Mouse (Mus musculus) liver, embryonic 13.5 days (tissue): ENCODE data around the gene Cmtm4. TPM values are rescaled to one million over a fixed set of nuclear protein-coding genes. Genes with fewer than 3 reads are reported as not detected.

ENCODE experiments used
- ATAC-seq: fragments of 200-750 bp; cut with Nextera tagmentation; 2 replicates; pipeline ENCODE4 v1.8.0; 2017; ENCODE audit warnings: low read depth, mild to moderate bottlenecking, moderate number of reproducible peaks, moderate library complexity
- DNase-seq: peaks from one replicate; pipeline ENCODE4 v3.0.0; 2022
- H3K27ac ChIP-seq: fragments of 300-500 bp; sonication (generic); 2 replicates; pipeline ENCODE4 v1.5.1; 2015; ENCODE audit warnings: moderate library complexity, mild to moderate bottlenecking, inconsistent platforms
- H3K27me3 ChIP-seq: fragments of 300-500 bp; sonication (generic); 2 replicates; pipeline ENCODE4 v1.6.1; 2015; ENCODE audit warnings: mild to moderate bottlenecking, inconsistent platforms
- H3K36me3 ChIP-seq: fragments of 300-500 bp; sonication (generic); 2 replicates; pipeline ENCODE4 v1.6.1; 2015; ENCODE audit warnings: mild to moderate bottlenecking, inconsistent platforms
- H3K4me1 ChIP-seq: fragments of 300-500 bp; sonication (generic); replicated peaks from 2 replicates; pipeline ENCODE4 v1.6.1; 2015; ENCODE audit warnings: inconsistent platforms
- H3K4me2 ChIP-seq: fragments of 300-500 bp; sonication (generic); 2 replicates; pipeline ENCODE4 v1.6.1; 2015; ENCODE audit warnings: inconsistent platforms, mild to moderate bottlenecking, moderate library complexity
- H3K4me3 ChIP-seq: fragments of 300-500 bp; sonication (generic); replicated peaks from 2 replicates; pipeline ENCODE4 v1.5.1; 2015; ENCODE audit warnings: mild to moderate bottlenecking, inconsistent platforms
- H3K9ac ChIP-seq: fragments of 300-500 bp; sonication (generic); 2 replicates; pipeline ENCODE4 v1.6.1; 2015; ENCODE audit warnings: mild to moderate bottlenecking, inconsistent platforms
- H3K9me3 ChIP-seq: fragments of 300-500 bp; sonication (generic); replicated peaks from 2 replicates; pipeline ENCODE4 v1.6.1; 2016; ENCODE audit warnings: inconsistent platforms
- WGBS: fragments of 180-500 bp; shearing (Covaris S2); methylation state at CpG from one replicate; pipeline ENCODE4 v1.1.7; 2015; ENCODE audit not compliant: insufficient replicate concordance; 5-methylcytosine and 5-hydroxymethylcytosine counted together
- polyA plus RNA-seq: library from polyadenylated mRNA; unstranded; fragments of >200 nt; fragmentation: Nextera tagmentation; extraction: Ambion mirVana; gene quantifications from 2 replicates; pipeline ENCODE4 v1.2.1, GENCODE M21; 2015

Cmtm4 gene
- polyA plus RNA-seq, 1 experiment from 2014 or later: 0.40 TPM

DNA sequence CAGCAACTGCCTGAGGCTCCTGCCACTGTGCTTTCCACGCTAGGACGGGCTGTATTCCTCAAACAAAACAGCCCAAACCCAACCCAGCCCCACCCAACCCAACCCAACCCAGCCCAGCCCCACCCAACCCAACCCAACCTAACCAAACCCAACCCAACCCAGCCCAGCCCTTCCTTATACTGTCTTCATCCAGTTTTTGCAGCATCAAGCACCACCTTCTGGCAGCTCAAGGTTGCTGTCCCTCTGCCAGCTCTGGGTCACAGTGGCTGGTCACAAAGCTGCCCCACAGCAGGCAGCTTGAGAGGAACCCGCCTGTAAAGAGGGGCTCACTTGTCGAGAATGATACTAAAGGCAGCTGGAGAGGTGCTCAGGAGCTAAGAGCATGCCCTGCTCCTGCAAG lies 38.7 kb upstream of the Cmtm4 start:
- no peak overlapping the region for H3K9ac ChIP-seq
- WGBS: 36% methylated on average over 4 of the region's 4 CpGs
- no peak overlapping the region for H3K27ac ChIP-seq
- H3K4me1 ChIP-seq: peaks cover 21% of the 10 kb centered on the region
- DNase-seq: no peak
- H3K27me3 ChIP-seq: no peaks in the 10 kb centered on the region
- H3K9me3 ChIP-seq: no peaks in the 10 kb centered on the region
- H3K36me3 ChIP-seq: peaks cover 95% of the 10 kb centered on the region
- peak overlapping the region; percentile 31 for H3K4me2 ChIP-seq
- H3K4me3 ChIP-seq: no peak overlapping the region
- ATAC-seq: peak; percentile 80

DNA sequence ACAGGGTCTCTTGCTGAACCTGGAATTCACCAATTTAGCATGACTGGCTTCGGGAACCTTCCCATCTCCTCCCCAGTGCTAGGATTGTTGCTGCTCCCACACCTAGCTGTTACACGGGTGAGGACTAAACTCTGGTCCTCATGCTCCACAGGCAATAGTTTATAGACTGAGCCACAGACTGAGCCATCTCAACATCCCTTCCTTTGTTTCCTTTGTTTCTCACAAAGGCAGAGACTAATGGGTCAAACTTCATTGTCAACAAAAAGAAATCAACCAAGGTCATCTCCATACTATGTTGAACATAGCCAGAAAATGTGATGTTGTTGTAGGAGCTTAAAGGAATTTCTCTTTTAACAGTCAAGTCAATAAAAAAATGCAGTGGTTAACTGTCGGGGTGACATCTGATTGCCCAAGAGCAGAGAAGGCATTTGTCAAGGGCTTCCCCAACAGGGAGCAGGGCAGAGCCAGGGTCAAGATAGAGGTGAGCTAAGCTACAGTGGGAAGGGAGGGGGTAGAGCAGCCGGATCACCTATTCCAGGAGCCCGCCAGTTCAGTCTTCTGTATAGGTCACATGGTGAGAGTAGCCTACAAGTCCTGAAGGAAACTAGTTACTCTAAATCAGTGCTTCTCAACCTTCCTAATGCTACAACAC lies 37.7 kb upstream of the Cmtm4 start:
- peaks cover 21% of the 10 kb centered on the region for H3K4me1 ChIP-seq
- WGBS: 83% methylated on average over 5 of the region's 5 CpGs
- H3K4me2 ChIP-seq: no peak overlapping the region
- H3K27ac ChIP-seq: no peak overlapping the region
- no peak overlapping the region for H3K4me3 ChIP-seq
- no peak overlapping the region; the same call in 1 of the 2 replicates for H3K9ac ChIP-seq
- ATAC-seq (no peak), DNase-seq (no peak)
- no peaks in the 10 kb centered on the region for H3K9me3 ChIP-seq
- no peaks in the 10 kb centered on the region for H3K27me3 ChIP-seq
- peaks cover 95% of the 10 kb centered on the region for H3K36me3 ChIP-seq

DNA sequence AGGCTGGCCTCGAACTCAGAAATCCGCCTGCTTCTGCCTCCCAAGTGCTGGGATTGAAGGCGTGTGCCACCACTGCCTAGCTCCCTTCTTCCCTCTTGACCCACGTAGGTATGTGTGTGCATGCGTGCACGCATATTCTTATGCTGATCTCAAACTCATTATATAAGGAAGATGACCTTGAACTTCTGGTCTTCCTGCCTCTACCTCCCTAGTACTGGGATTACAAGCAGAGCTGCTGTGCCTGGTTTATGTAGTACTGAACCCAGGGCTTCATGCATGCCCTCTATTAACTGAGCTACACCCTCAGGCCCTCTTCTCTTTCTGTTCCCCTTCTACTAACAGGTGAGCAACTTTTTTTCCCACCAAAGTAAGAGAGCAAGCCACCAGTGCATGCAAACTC lies 37.0 kb upstream of the Cmtm4 start:
- DNase-seq (no peak), ATAC-seq (no peak)
- Histone ChIP-seq H3K4me2 (no peak overlapping the region), H3K27ac (no peak overlapping the region), H3K9ac (no peak overlapping the region), H3K4me3 (no peak overlapping the region), H3K4me1 (peaks cover 21% of the 10 kb centered on the region), H3K36me3 (peaks cover 98% of the 10 kb centered on the region), H3K9me3 (no peaks in the 10 kb centered on the region), H3K27me3 (no peaks in the 10 kb centered on the region)
- WGBS: 91% methylated on average over 6 of the region's 6 CpGs

DNA sequence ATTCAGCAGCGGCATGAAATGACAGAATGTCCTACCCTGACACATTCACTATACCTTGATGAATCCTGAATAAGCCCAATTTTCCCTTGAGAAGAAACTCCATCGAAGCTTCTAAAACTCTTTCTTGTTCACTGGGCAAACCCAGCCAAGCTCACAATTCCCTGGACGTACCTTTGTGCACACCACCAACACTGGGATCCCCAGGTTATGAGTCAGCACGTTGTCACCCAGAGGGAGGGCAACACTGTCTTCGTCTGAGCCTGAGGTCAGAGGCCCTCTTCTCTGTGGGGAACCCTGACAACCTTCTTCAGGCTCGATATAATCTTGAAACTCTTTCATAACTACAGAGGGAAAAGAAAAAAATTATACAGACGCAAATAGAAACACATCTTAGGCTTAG lies 34.6 kb upstream of the Cmtm4 start:
- no peak overlapping the region for H3K9ac ChIP-seq
- H3K9me3 ChIP-seq: no peaks in the 10 kb centered on the region
- DNase-seq: no peak
- H3K27ac ChIP-seq: no peak overlapping the region
- ATAC-seq: no peak
- H3K36me3 ChIP-seq: peaks cover 98% of the 10 kb centered on the region
- 76% methylated on average over 7 of the region's 7 CpGs for WGBS
- H3K27me3 ChIP-seq: no peaks in the 10 kb centered on the region
- no peak overlapping the region for H3K4me3 ChIP-seq
- no peak overlapping the region for H3K4me2 ChIP-seq
- peaks cover 19% of the 10 kb centered on the region for H3K4me1 ChIP-seq

DNA sequence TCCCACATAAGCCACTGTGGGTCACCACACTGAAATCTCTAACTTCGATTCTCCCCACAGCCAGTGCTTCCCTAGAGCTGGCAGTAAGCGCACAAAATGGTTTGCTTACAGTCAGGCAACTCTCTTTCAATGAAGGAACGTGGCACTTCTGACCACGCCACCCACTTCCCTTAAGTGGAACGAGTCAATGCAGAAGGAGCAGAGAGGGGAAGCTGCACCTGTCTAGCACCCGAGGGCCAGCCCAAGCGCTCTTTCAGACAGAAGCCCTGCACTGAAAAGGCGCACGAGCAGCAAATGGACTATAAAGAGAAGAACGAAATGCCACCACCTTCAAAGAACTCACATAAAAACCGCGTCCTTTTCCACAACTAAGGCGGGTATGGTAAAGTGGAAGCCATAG lies 32.1 kb upstream of the Cmtm4 start:
- WGBS: 76% methylated on average over 13 of the region's 13 CpGs
- H3K27ac ChIP-seq: no peak overlapping the region
- no peak overlapping the region for H3K9ac ChIP-seq
- no peak overlapping the region for H3K4me2 ChIP-seq
- H3K4me3 ChIP-seq: no peak overlapping the region
- H3K9me3 ChIP-seq: no peaks in the 10 kb centered on the region
- no peaks in the 10 kb centered on the region for H3K4me1 ChIP-seq
- ATAC-seq (no peak), DNase-seq (no peak)
- H3K36me3 ChIP-seq: peaks cover 97% of the 10 kb centered on the region
- H3K27me3 ChIP-seq: no peaks in the 10 kb centered on the region

DNA sequence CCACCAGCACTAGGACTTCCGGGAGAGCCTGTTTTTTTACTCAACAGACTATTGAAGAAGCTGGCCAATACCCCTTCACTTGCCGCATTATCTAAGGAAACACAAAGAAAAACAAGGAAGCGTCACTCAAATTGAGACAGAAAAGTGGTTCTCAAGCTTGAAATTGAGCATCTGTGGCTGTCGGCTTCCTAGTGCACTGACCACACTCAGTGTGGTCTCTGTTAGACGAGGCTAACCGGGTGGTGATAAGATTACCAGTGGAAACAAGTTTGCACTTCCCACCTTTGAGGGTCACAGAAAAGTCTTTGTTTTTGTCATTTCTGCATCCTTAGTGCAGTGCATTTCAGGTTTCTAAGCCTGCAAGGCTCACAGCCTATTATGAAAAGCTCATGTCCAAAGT lies 26.7 kb upstream of the Cmtm4 start:
- Histone ChIP-seq H3K36me3 (peaks cover 93% of the 10 kb centered on the region), H3K9ac (no peak overlapping the region), H3K4me3 (no peak overlapping the region), H3K4me2 (no peak overlapping the region), H3K9me3 (no peaks in the 10 kb centered on the region), H3K4me1 (no peaks in the 10 kb centered on the region), H3K27ac (no peak overlapping the region), H3K27me3 (no peaks in the 10 kb centered on the region)
- no peak for DNase-seq
- ATAC-seq: no peak
- WGBS: 45% methylated on average over 6 of the region's 6 CpGs

DNA sequence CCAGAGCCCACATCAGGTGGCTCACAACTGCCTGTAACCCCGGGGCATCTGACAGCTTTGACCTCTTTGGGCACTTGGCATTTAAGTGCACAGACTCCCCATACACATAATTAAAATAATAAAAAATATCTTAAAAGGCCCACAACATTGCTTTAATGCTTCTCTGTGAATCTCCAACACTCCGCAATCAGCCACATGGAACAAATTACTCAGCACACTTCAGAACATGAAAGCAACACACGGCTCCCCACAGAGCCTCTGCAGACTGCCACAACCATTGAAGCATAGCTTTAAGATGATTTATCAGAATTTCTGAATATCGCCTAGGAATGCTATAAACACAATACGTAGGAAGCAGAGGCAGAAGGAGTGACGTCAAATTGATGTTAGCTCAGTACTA lies 20.4 kb upstream of the Cmtm4 start:
- no peak overlapping the region for H3K4me2 ChIP-seq
- no peaks in the 10 kb centered on the region for H3K9me3 ChIP-seq
- no peak overlapping the region for H3K9ac ChIP-seq
- no peak overlapping the region for H3K27ac ChIP-seq
- H3K4me3 ChIP-seq: no peak overlapping the region
- DNase-seq (no peak), ATAC-seq (no peak)
- peaks cover 36% of the 10 kb centered on the region for H3K36me3 ChIP-seq
- 0 out of 2 replicates have a peak, but pooled peaks cover 4% of the 10 kb centered on the region for H3K4me1 ChIP-seq
- WGBS: 81% methylated on average over 6 of the region's 6 CpGs
- H3K27me3 ChIP-seq: no peaks in the 10 kb centered on the region

DNA sequence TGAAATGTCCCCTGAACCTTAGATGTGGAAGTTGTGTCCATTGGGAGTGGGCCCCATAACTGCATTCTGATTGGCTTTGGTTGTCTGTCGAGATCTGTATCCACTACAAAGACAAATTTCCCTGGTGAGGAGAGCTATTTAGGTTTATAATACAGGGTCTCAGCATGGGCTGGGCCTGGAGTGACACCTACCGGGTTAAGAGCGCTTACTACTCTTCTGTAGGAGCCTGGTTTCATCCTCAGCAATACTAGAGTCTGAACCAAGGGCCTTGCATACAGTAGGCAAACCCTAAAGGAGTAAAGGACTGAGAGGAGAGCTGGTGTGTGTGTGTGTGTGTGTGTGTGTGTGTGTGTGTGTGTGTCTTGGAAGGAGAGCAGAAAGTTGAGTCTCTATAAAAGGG lies 18.6 kb upstream of the Cmtm4 start:
- Histone ChIP-seq H3K9ac (no peak overlapping the region), H3K4me2 (no peak overlapping the region), H3K27ac (no peak overlapping the region), H3K36me3 (peaks cover 19% of the 10 kb centered on the region), H3K27me3 (no peaks in the 10 kb centered on the region), H3K4me3 (no peak overlapping the region), H3K9me3 (no peaks in the 10 kb centered on the region), H3K4me1 (0 out of 2 replicates have a peak, but pooled peaks cover 4% of the 10 kb centered on the region)
- DNase-seq (no peak), ATAC-seq (no peak)
- whole genome bisulfite sequencing: 75% methylated on average over 3 of the region's 3 CpGs

DNA sequence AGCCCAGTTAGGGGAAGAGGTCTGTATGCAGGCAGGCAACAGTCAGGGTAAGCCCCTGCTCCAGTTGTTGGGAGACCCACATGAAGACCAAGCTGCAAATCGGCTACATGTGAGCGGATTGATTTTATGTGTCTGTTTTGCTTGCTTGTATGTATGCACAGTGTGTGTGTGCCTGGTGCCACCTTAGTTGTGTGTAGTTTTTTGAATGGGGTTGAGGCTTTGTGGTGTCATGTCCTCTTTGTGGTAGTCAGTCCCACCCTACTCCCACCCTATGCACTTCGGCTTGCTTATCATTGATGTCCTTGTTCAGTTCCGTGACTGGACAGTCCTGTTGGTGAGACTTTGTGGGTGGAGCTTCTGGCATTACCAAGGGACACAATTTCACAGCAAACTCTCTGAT lies 18.2 kb upstream of the Cmtm4 start:
- no peaks in the 10 kb centered on the region for H3K27me3 ChIP-seq
- 52% methylated on average over 4 of the region's 4 CpGs for WGBS
- no peak overlapping the region for H3K9ac ChIP-seq
- no peaks in the 10 kb centered on the region for H3K9me3 ChIP-seq
- 0 out of 2 replicates have a peak, but pooled peaks cover 4% of the 10 kb centered on the region for H3K4me1 ChIP-seq
- H3K27ac ChIP-seq: no peak overlapping the region
- no peak overlapping the region for H3K4me2 ChIP-seq
- no peak for ATAC-seq
- H3K4me3 ChIP-seq: no peak overlapping the region
- no peak for DNase-seq
- H3K36me3 ChIP-seq: peaks cover 14% of the 10 kb centered on the region

DNA sequence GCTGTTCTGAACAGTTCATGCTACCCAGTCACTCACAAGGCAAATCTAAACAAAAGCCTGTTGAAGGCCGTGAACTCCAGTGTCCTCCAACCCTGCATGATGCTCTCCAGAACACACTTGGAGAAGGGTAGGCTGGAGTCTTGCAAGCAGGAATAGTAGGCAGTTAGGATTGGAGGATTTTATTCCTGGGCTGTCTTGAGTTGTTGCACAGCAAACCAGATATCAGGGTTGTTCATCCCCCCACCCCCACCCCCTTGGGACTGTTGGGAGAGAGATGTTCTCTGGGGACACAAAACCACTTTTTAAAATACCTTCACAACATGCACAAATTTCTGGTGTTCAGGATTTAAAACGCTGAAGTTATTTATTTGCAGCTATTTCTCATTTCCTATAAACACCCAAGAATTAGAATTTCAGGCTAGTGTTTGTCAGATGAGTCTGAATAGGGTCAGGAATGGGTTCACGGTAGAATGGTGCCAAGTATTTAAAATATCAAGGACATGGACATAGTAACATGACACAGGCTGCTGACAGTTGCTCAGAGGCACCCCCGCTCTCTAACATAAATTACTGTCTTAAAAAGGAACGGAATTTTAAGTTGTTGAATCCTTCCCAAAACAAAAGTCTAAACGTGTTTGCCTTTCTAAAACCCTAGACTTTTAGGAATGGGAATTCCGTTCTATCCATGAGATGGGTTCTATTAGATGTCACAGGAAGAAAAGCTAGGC lies 17.4 kb upstream of the Cmtm4 start:
- 63% methylated on average over 7 of the region's 7 CpGs for WGBS

DNA sequence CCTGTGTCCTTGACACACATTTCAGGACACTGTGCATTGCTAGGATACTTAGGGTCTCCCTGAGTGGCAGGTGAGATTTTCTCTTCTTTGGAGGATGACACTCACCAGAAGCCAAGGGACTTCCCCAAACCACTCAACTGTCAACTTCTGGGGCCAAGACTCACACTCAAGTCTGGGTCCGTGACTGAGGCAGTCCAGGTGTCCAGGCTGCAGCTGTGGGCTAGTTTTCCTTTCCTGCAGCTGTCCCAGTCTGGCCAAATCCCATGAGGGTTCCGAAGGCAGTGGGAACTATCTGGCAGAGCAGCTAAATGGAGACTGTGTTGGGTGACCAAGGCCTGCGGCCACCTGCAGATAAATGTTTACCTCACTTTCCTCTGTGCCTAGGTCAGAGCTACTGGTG lies 16.4 kb upstream of the Cmtm4 start:
- no peaks in the 10 kb centered on the region for H3K9me3 ChIP-seq
- no peak for ATAC-seq
- no peak overlapping the region for H3K27ac ChIP-seq
- 0 out of 2 replicates have a peak, but pooled peaks cover 4% of the 10 kb centered on the region for H3K4me1 ChIP-seq
- no peaks in the 10 kb centered on the region for H3K27me3 ChIP-seq
- 52% methylated on average over 3 of the region's 3 CpGs for WGBS
- DNase-seq: no peak
- no peak overlapping the region for H3K9ac ChIP-seq
- no peak overlapping the region for H3K4me3 ChIP-seq
- no peaks in the 10 kb centered on the region; the same call in 1 of the 2 replicates for H3K36me3 ChIP-seq
- no peak overlapping the region for H3K4me2 ChIP-seq

More for the DNA sequence above, 17.4 kb upstream of the Cmtm4 start:
- Histone ChIP-seq H3K4me1 (0 out of 2 replicates have a peak, but pooled peaks cover 4% of the 10 kb centered on the region), H3K27ac (no peak overlapping the region), H3K4me3 (no peak overlapping the region), H3K27me3 (no peaks in the 10 kb centered on the region), H3K9me3 (no peaks in the 10 kb centered on the region), H3K36me3 (peaks cover 9% of the 10 kb centered on the region; the same call in 1 of the 2 replicates), H3K9ac (no peak overlapping the region), H3K4me2 (no peak overlapping the region)
- DNase-seq (no peak), ATAC-seq (no peak)

DNA sequence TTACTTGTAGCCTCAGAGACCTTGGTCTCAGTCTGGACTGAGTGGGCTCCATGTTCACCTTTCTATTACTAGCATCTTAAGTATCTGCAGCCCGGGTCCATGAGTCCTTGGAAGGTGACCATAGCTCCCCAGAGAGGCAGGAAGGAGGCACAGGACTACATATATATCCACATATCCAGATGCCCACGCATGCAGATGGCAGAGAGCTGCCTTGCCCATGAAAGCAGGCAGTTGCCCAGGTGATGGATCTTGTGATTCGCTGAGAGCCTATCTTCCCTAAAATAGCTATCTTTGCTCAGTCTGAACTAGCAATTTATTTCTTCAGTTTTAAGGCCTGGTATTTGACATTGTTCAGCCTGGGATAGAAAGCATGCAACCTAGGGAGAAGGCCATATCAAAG lies 15.9 kb upstream of the Cmtm4 start:
- Histone ChIP-seq H3K4me3 (no peak overlapping the region), H3K4me1 (0 out of 2 replicates have a peak, but pooled peaks cover 4% of the 10 kb centered on the region), H3K27me3 (no peaks in the 10 kb centered on the region), H3K9ac (no peak overlapping the region), H3K9me3 (no peaks in the 10 kb centered on the region), H3K27ac (no peak overlapping the region), H3K36me3 (no peaks in the 10 kb centered on the region), H3K4me2 (no peak overlapping the region)
- ATAC-seq: no peak
- no peak for DNase-seq
- WGBS: 62% methylated on average over 3 of the region's 3 CpGs
